Mouse (Mus musculus) lung, postnatal 25 days (tissue): ENCODE results near the gene Aff3.

Experiments
- DNase-seq: peaks from one replicate; pipeline ENCODE4 v3.0.0; 2022; ENCODE audit warnings: low spot score

Gene Aff3

GRCm38 (mm10) chr1:38541536-38541935, 123.2 kb downstream of the Aff3 start:
- no peak for DNase-seq

GRCm38 (mm10) chr1:38536929-38537540, 127.7 kb downstream of the Aff3 start:
- DNase-seq = no peak

- no peak for DNase-seq
These were observed 132.2 kb downstream of the Aff3 start for GRCm38 (mm10) chr1:38532581-38532980.

- DNase-seq = no peak
These were observed 136.1 kb downstream of the Aff3 start for GRCm38 (mm10) chr1:38528607-38529006.

GRCm38 (mm10) chr1:38526568-38526967, 138.2 kb downstream of the Aff3 start:
- no peak for DNase-seq

- no peak for DNase-seq
These were observed 143.1 kb downstream of the Aff3 start for GRCm38 (mm10) chr1:38521651-38522050.

GRCm38 (mm10) chr1:38516225-38516624, 148.5 kb downstream of the Aff3 start:
- no peak for DNase-seq

GRCm38 (mm10) chr1:38514634-38515011, 150.1 kb downstream of the Aff3 start:
- DNase-seq = no peak

- no peak for DNase-seq
These were observed 150.7 kb downstream of the Aff3 start for GRCm38 (mm10) chr1:38513970-38514633.

- DNase-seq = no peak
These were observed 152.3 kb downstream of the Aff3 start for GRCm38 (mm10) chr1:38512258-38513081.

- no peak for DNase-seq
These were observed 153.7 kb downstream of the Aff3 start for GRCm38 (mm10) chr1:38511076-38511475.

- DNase-seq = no peak
These were observed 155.5 kb downstream of the Aff3 start for GRCm38 (mm10) chr1:38509301-38509700.

- DNase-seq = no peak
These were observed 157.0 kb downstream of the Aff3 start for GRCm38 (mm10) chr1:38507636-38508179.

- no peak for DNase-seq
These were observed 158.4 kb downstream of the Aff3 start for GRCm38 (mm10) chr1:38506396-38506795.

- no peak for DNase-seq
These were observed 161.2 kb downstream of the Aff3 start for GRCm38 (mm10) chr1:38503431-38504089.

GRCm38 (mm10) chr1:38502797-38503196, 162.0 kb downstream of the Aff3 start:
- no peak for DNase-seq

- DNase-seq = no peak
These were observed 163.5 kb downstream of the Aff3 start for GRCm38 (mm10) chr1:38501231-38501630.

- no peak for DNase-seq
These were observed 165.3 kb downstream of the Aff3 start for GRCm38 (mm10) chr1:38499500-38499899.

- DNase-seq = no peak
These were observed 167.2 kb downstream of the Aff3 start for GRCm38 (mm10) chr1:38497576-38497975.

GRCm38 (mm10) chr1:38496886-38497528, 167.7 kb downstream of the Aff3 start:
- DNase-seq = no peak

- DNase-seq = no peak
These were observed 169.5 kb downstream of the Aff3 start for GRCm38 (mm10) chr1:38495284-38495683.

GRCm38 (mm10) chr1:38489733-38490132, 175.0 kb downstream of the Aff3 start:
- DNase-seq = no peak
